Mouse (Mus musculus) heart, adult 2 months (tissue): ENCODE results near the gene Grin2d.

Experiments used
- CTCF ChIP-seq: fragments of 200-600 bp; IDR thresholded peaks from 2 replicates; pipeline ENCODE4 v1.8.1; 2022; ENCODE audit warnings: antibody characterized with exemption, mild to moderate bottlenecking, moderate library complexity
- EP300 ChIP-seq: fragments of 200-500 bp; IDR thresholded peaks from 2 replicates; pipeline ENCODE4 v1.6.1; 2011; ENCODE audit warnings: low read depth, low read length, control low read depth; ENCODE audit not compliant: insufficient read depth

GRCm38 (mm10) chr7:45862804-45863203 is 15.4 kb downstream of the Grin2d start:
- TF ChIP-seq CTCF (no peak), EP300 (no peak)
